Mouse (Mus musculus) embryonic facial prominence, embryonic 14.5 days (tissue): ENCODE results near the gene Smagp. TPM values are rescaled to one million over a fixed set of nuclear protein-coding genes. Genes with fewer than 3 reads are reported as not detected.

Experiments used
- ATAC-seq: fragments of 200-750 bp; cut with Nextera tagmentation; 2 replicates; pipeline ENCODE4 v1.8.0; 2017; ENCODE audit warnings: low read depth, moderate number of reproducible peaks, moderate TSS enrichment
- DNase-seq: peaks from one replicate; pipeline ENCODE4 v3.0.0-alpha.2; 2015; ENCODE audit warnings: low spot score
- H3K27ac ChIP-seq: fragments of 300-500 bp; sonication (generic); replicated peaks from 2 replicates; pipeline ENCODE4 v1.5.1; 2014; ENCODE audit warnings: low read depth, mild to moderate bottlenecking, low read length, moderate library complexity
- H3K27me3 ChIP-seq: fragments of 300-500 bp; sonication (generic); replicated peaks from 2 replicates; pipeline ENCODE4 v1.6.1; 2014; ENCODE audit warnings: low read length; ENCODE audit not compliant: control insufficient read depth, insufficient read depth
- H3K36me3 ChIP-seq: fragments of 300-500 bp; sonication (generic); 2 replicates; pipeline ENCODE4 v1.6.1; 2014; ENCODE audit warnings: low read length, mixed read lengths; ENCODE audit not compliant: control insufficient read depth, insufficient read depth
- H3K4me1 ChIP-seq: fragments of 300-500 bp; sonication (generic); 2 replicates; pipeline ENCODE4 v1.6.1; 2014; ENCODE audit warnings: antibody characterized with exemption, low read length; ENCODE audit not compliant: control insufficient read depth, insufficient read depth
- H3K4me2 ChIP-seq: fragments of 300-500 bp; sonication (generic); 2 replicates; pipeline ENCODE4 v1.6.1; 2014; ENCODE audit warnings: low read depth, mild to moderate bottlenecking, low read length, moderate library complexity, mixed read lengths
- H3K4me3 ChIP-seq: fragments of 300-500 bp; sonication (generic); 2 replicates; pipeline ENCODE4 v1.5.1; 2014; ENCODE audit warnings: low read depth, mild to moderate bottlenecking, low read length
- H3K9ac ChIP-seq: fragments of 300-500 bp; sonication (generic); 2 replicates; pipeline ENCODE4 v1.6.1; 2014; ENCODE audit warnings: low read depth, mild to moderate bottlenecking, low read length, moderate library complexity, mixed read lengths
- H3K9me3 ChIP-seq: fragments of 300-500 bp; sonication (generic); 2 replicates; pipeline ENCODE4 v1.6.1; 2016; ENCODE audit warnings: low read length; ENCODE audit not compliant: control insufficient read depth
- WGBS: fragments of 180-500 bp; shearing (Covaris S2); extraction: QIAGEN DNeasy Blood & Tissue Kit; methylation state at CpG from one replicate; pipeline ENCODE4 v1.1.7; 2014; 5-methylcytosine and 5-hydroxymethylcytosine counted together
- polyA plus RNA-seq: library from polyadenylated mRNA; unstranded; fragments of >200 nt; fragmentation: Nextera tagmentation; extraction: Ambion mirVana; gene quantifications from 2 replicates; pipeline ENCODE4 v1.2.1, GENCODE M21; 2014

Gene Smagp
- 15.8 and 17.2 TPM in 2 replicates for polyA plus RNA-seq

- Histone ChIP-seq H3K4me1 (peaks cover 13% of the 10 kb centered on the region), H3K27ac (no peak within 1 kb of the TSS), H3K9ac (peak within 1 kb of the TSS; percentile 60), H3K27me3 (peaks cover 50% of the 10 kb centered on the region), H3K4me2 (peak within 1 kb of the TSS; percentile 94), H3K36me3 (no peaks in the 10 kb centered on the region), H3K4me3 (peak within 1 kb of the TSS; percentile 59), H3K9me3 (no peaks in the 10 kb centered on the region)
- 1% methylated on average over 29 of the region's 77 CpGs for WGBS
- DNase-seq (peak; percentile 44), ATAC-seq (peak; percentile 53; the same call in 1 of the 2 replicates)
Observed at GRCm38 (mm10) chr15:100636700-100637501, at the start of gene Smagp. Smagp (minus strand) TSS chr15:100636940.

GRCm38 (mm10) chr15:100686434-100686833 lies 49.7 kb upstream of the Smagp start:
- DNase-seq, result no peak
- Histone ChIP-seq H3K27ac (no peak overlapping the region), H3K4me1 (no peaks in the 10 kb centered on the region; the same call in 1 of the 2 replicates), H3K9me3 (peaks cover 9% of the 10 kb centered on the region), H3K4me2 (no peak overlapping the region), H3K9ac (no peak overlapping the region), H3K36me3 (no peaks in the 10 kb centered on the region), H3K27me3 (no peaks in the 10 kb centered on the region; the same call in 1 of the 2 replicates), H3K4me3 (no peak overlapping the region)
- no peak for ATAC-seq
- 87% methylated on average over 6 of the region's 6 CpGs for WGBS

- H3K4me1 ChIP-seq, result no peaks in the 10 kb centered on the region; the same call in 1 of the 2 replicates
- H3K4me2 ChIP-seq, result no peak overlapping the region
- H3K9me3 ChIP-seq, result peaks cover 9% of the 10 kb centered on the region
- no peak overlapping the region for H3K9ac ChIP-seq
- H3K36me3 ChIP-seq, result no peaks in the 10 kb centered on the region
- no peaks in the 10 kb centered on the region; the same call in 1 of the 2 replicates for H3K27me3 ChIP-seq
- ATAC-seq (no peak), DNase-seq (no peak)
- no peak overlapping the region for H3K27ac ChIP-seq
- H3K4me3 ChIP-seq, result no peak overlapping the region
- 86% methylated on average over 8 of the region's 8 CpGs for WGBS
Observed at GRCm38 (mm10) chr15:100685849-100686248, 49.1 kb upstream of the Smagp start.

- DNase-seq, result no peak
- Histone ChIP-seq H3K4me3 (no peak overlapping the region), H3K9me3 (peaks cover 3% of the 10 kb centered on the region), H3K27ac (no peak overlapping the region), H3K9ac (no peak overlapping the region), H3K36me3 (no peaks in the 10 kb centered on the region), H3K4me2 (no peak overlapping the region), H3K4me1 (no peaks in the 10 kb centered on the region; the same call in 1 of the 2 replicates), H3K27me3 (no peaks in the 10 kb centered on the region; the same call in 1 of the 2 replicates)
- no peak for ATAC-seq
- WGBS, result 18% methylated on average over 11 of the region's 13 CpGs
Observed at GRCm38 (mm10) chr15:100685255-100685654, 48.5 kb upstream of the Smagp start.

- no peak for ATAC-seq
- H3K27me3 ChIP-seq, result no peaks in the 10 kb centered on the region; the same call in 1 of the 2 replicates
- H3K27ac ChIP-seq, result no peak overlapping the region
- DNase-seq, result no peak
- 70% methylated on average over 10 of the region's 10 CpGs for WGBS
- H3K9me3 ChIP-seq, result no peaks in the 10 kb centered on the region
- H3K36me3 ChIP-seq, result no peaks in the 10 kb centered on the region
- H3K4me1 ChIP-seq, result no peaks in the 10 kb centered on the region; the same call in 1 of the 2 replicates
- H3K4me2 ChIP-seq, result no peak overlapping the region
- no peak overlapping the region for H3K9ac ChIP-seq
- no peak overlapping the region for H3K4me3 ChIP-seq
Observed at GRCm38 (mm10) chr15:100684450-100684849, 47.7 kb upstream of the Smagp start.

GRCm38 (mm10) chr15:100683041-100683440 lies 46.3 kb upstream of the Smagp start:
- H3K4me3 ChIP-seq, result no peak overlapping the region

GRCm38 (mm10) chr15:100681770-100682169 lies 45.0 kb upstream of the Smagp start:
- no peak for DNase-seq
- H3K9me3 ChIP-seq, result no peaks in the 10 kb centered on the region
- H3K4me1 ChIP-seq, result no peaks in the 10 kb centered on the region
- ATAC-seq, result no peak
- no peak overlapping the region for H3K27ac ChIP-seq
- H3K27me3 ChIP-seq, result no peaks in the 10 kb centered on the region; the same call in 1 of the 2 replicates
- H3K9ac ChIP-seq, result no peak overlapping the region
- H3K36me3 ChIP-seq, result no peaks in the 10 kb centered on the region
- 32% methylated on average over 7 of the region's 7 CpGs for WGBS
- no peak overlapping the region for H3K4me3 ChIP-seq
- H3K4me2 ChIP-seq, result no peak overlapping the region

More at GRCm38 (mm10) chr15:100683041-100683440, 46.3 kb upstream of the Smagp start:
- 54% methylated on average over 2 of the region's 2 CpGs for WGBS
- DNase-seq (peak; percentile 85), ATAC-seq (peak; percentile 15; the same call in 1 of the 2 replicates)
- H3K27ac ChIP-seq, result no peak overlapping the region
- no peaks in the 10 kb centered on the region; the same call in 1 of the 2 replicates for H3K4me1 ChIP-seq
- no peaks in the 10 kb centered on the region; the same call in 1 of the 2 replicates for H3K27me3 ChIP-seq
- H3K9ac ChIP-seq, result no peak overlapping the region
- H3K36me3 ChIP-seq, result no peaks in the 10 kb centered on the region
- H3K9me3 ChIP-seq, result no peaks in the 10 kb centered on the region
- H3K4me2 ChIP-seq, result no peak overlapping the region

- Histone ChIP-seq H3K36me3 (no peaks in the 10 kb centered on the region), H3K27ac (no peak overlapping the region), H3K4me1 (no peaks in the 10 kb centered on the region), H3K4me2 (no peak overlapping the region), H3K9ac (no peak overlapping the region), H3K4me3 (no peak overlapping the region), H3K9me3 (no peaks in the 10 kb centered on the region), H3K27me3 (no peaks in the 10 kb centered on the region; the same call in 1 of the 2 replicates)
- WGBS, result 38% methylated on average over 3 of the region's 3 CpGs
- ATAC-seq (no peak), DNase-seq (no peak)
Observed at GRCm38 (mm10) chr15:100680381-100680780, 43.6 kb upstream of the Smagp start.
